Mouse (Mus musculus): ENCODE results near the gene Itih2.

DNA sequence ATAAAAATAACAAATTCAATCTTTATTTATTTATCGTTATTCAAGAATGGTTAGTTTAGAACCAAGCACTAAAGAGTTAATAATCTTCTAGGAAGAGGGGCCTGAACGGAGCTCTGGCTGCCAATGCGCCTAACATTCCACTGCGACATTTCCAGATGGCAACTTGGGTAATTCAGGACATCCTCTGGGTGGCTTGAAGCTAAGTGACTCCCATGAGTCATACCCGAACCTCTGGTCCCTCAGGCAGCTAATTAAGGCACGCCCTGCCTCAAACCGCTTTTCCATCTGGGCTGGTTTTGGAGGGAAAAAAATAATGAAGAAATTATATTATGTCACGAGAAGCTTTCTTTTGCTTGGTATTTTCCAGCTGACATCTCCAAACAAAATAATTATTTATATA, 36.8 kb upstream of the Itih2 start:
- TF ChIP-seq ZNF384 (IDR thresholded peaks at IDR 0.05; ENCODE audit: low read depth, low read length), result no peak
- TF ChIP-seq MAFK (IDR thresholded peaks at IDR 0.05; ENCODE audit: insufficient read depth, low read depth, low read length), result no peak
- TF ChIP-seq CHD2 (IDR thresholded peaks at IDR 0.05; ENCODE audit: low read depth, low read length), result no peak

Measured in ES-E14 (cell line).